Mouse (Mus musculus): Measurements from ENCODE around the gene Tbc1d16. TPM values are rescaled to one million over a fixed set of nuclear protein-coding genes. Genes with fewer than 3 reads are reported as not detected.

Tbc1d16 gene
- polyA plus RNA-seq, 1 experiment = 3.9 TPM

DNA sequence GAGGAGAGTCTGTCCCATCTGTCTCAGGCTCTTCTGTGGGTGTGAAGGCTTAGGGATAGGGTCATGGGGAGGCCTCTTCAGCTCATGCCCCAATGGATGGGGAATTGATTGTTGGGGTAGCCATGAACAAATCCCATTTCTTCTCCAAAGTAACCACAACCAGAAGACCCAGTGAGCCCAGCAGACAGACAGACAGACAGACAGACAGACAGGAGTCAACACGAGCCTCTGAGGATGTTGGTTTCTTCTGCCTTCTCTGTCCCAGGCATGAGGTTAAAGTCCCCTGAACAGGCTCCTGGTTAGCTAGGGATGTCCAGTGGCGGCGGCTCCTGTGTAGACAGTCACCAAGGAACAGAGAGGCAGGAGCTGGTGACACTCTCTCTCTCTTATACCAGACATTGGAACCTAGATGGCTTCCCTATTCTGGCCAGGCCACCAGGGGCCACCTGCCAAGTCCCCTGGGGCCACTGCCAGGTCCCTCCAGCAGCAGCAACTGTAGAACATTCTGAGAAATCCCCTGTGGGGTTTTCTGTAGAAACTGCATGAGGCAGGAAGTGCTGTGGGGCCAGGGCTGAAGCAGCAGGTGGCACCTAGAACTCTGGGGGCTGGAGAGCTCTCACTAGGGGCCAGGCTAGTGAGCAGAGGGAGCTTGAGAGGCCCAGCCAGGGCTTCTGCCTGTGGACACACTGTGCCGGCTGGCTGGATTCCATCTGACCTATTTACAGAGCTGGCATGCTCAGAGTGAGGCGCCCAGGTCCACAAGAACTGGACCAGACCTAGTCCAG, 94.7 kb downstream of the Tbc1d16 start:
- no peak for TF ChIP-seq CTCF (IDR thresholded peaks at IDR 0.05; ENCODE audit: extremely low read depth, insufficient read depth, insufficient read length, insufficient replicate concordance)
- TF ChIP-seq POLR2A (IDR thresholded peaks at IDR 0.05; ENCODE audit: low read depth, low read length) = no peak
- Histone ChIP-seq H3K27me3 (ENCODE audit: control insufficient read depth, insufficient read depth, low read length) (no peaks in the 10 kb centered on the region), H3K36me3 (ENCODE audit: control insufficient read depth, insufficient read depth, low read length) (no peaks in the 10 kb centered on the region), H3K4me1 (ENCODE audit: control insufficient read depth, insufficient read depth, insufficient read length) (peaks cover 19% of the 10 kb centered on the region), H3K4me3 (ENCODE audit: extremely low read depth, insufficient read depth, insufficient read length) (no peak overlapping the region), H3K27ac (ENCODE audit: insufficient read depth, low read length) (peak overlapping the region; percentile 43)
- 23% methylated on average over 5 of the region's 5 CpGs for WGBS
- DNase-seq (ENCODE audit: low read depth in 1 of 2, low spot score in 2 of 2) = peak; percentile 67 to 69

DNA sequence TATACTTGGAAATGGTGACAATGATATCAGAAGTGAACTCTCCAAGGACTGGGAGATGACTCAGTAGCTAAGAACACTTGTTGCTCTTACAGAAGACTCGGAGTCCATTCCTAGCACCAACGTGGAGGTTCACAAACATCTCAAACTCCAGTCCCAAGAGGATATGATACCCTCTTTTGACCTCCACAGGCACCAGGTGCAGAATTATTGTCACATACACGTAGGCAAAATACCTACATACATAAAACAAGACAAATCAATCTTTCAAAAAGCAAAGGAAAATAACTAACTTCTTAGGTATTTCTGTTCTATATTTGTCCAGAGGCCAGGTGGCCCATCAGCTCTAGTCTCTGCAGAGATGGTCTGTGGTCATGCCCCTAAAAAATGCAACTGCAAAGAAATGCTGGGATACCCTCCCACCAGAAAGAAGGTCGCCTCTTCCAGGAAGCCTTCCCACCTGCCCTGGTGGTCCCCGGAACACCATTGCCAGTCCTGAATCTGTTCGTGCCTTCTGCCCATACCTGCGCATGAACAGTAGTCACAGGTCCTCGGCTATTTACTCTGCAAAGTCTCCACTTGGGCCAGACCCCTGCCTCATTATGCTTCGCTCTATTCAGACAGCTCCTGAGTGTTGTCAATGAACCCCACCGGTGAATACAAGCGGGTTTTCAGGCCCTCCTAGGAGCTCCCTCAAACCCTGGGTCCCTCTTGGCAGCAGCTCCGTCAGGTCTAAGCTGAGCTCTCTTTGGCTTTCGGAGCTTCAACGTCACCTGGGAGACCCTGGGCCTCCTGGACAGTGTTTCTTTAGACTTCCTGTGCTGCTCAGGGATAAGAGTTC, 95.9 kb downstream of the Tbc1d16 start:
- Histone ChIP-seq H3K4me3 (ENCODE audit: extremely low read depth, insufficient read depth, insufficient read length) (no peak overlapping the region), H3K27ac (ENCODE audit: insufficient read depth, low read length) (no peak overlapping the region), H3K4me1 (ENCODE audit: control insufficient read depth, insufficient read depth, insufficient read length) (peaks cover 28% of the 10 kb centered on the region), H3K36me3 (ENCODE audit: control insufficient read depth, insufficient read depth, low read length) (no peaks in the 10 kb centered on the region), H3K27me3 (ENCODE audit: control insufficient read depth, insufficient read depth, low read length) (no peaks in the 10 kb centered on the region)
- 60% methylated on average over 14 of the region's 14 CpGs for WGBS
- TF ChIP-seq CTCF (IDR thresholded peaks at IDR 0.05; ENCODE audit: extremely low read depth, insufficient read depth, insufficient read length, insufficient replicate concordance) (no peak), POLR2A (IDR thresholded peaks at IDR 0.05; ENCODE audit: low read depth, low read length) (no peak)
- DNase-seq (ENCODE audit: low read depth in 1 of 2, low spot score in 2 of 2) = no peak

DNA sequence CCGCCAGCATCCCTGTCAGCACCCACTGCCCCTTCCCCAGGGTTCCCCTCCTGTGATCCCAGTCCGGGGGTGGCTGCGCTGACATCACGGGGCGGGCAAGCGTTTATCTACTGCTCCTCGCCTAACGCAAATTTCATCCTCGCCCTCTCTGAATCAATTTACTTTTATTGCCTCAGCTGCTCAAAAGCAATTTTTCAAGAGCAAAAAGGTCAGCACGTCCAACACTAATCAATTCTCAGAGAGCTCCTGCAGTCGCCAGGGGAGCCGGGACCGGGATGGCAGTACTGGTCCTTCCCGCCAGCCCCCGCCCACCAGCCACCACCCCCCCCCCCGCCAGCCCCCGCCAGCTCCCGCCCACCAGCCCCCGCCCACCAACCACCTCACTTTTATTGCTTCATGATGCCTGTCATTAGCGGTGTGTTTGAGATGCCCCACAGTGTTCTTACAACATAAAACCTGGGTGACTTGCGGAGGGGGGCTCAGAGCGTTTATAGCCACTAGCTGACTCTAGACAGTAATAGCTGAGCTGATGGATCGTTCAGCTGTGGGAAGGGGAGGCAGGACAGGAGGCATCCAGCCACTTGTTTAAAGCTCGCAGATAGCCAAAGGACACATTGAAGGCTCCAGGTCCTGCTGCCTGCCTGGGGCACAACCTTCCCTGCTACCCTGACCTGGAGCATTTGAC, 98.1 kb downstream of the Tbc1d16 start:
- H3K36me3 ChIP-seq (ENCODE audit: control insufficient read depth, insufficient read depth, low read length) = no peaks in the 10 kb centered on the region
- H3K27ac ChIP-seq (ENCODE audit: insufficient read depth, low read length) = no peak overlapping the region
- no peak for DNase-seq (ENCODE audit: low read depth in 1 of 2, low spot score in 2 of 2)
- 42% methylated on average over 24 of the region's 24 CpGs for WGBS
- H3K4me1 ChIP-seq (ENCODE audit: control insufficient read depth, insufficient read depth, insufficient read length) = peaks cover 37% of the 10 kb centered on the region
- H3K4me3 ChIP-seq (ENCODE audit: extremely low read depth, insufficient read depth, insufficient read length) = no peak overlapping the region
- no peaks in the 10 kb centered on the region for H3K27me3 ChIP-seq (ENCODE audit: control insufficient read depth, insufficient read depth, low read length)
- TF ChIP-seq POLR2A (IDR thresholded peaks at IDR 0.05; ENCODE audit: low read depth, low read length) = no peak
- TF ChIP-seq CTCF (IDR thresholded peaks at IDR 0.05; ENCODE audit: extremely low read depth, insufficient read depth, insufficient read length, insufficient replicate concordance) = no peak

DNA sequence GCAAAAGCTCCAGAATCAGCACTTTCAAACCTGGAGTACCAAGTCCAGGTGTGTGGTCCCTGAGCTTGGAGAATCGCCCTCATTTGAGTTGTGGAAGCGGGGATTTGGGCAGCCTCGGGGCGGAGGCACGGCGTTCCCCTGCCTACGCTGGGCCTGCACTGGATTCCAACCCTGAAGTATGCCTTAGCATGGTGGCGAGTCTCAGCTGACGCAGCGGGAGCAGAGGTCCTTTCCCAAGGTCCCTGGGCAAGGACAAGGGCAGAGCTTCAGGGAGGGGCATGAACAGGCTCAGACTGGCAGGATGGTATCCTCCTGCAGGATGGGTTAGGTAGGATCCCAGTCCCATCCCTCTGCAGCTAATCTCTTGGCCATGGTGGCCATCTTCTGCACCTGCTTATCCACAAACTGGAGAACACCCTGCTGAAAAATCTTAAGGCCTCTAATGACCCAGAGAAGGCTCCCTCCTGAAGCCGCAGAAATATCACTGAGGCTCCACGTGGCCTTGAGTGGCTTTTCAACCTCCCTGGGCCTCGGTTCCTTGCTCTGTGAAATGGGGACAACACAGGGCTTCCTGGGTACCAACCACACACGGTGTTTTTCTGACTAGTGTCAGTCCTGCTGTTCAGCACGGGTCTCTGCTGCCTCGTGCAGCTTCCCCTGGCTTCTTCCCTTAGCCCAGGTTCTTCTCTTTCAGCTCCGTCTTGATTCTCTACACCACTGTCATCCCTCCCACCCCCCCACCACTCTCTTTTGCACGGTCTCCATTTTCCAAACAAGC, 98.8 kb downstream of the Tbc1d16 start:
- no peak overlapping the region for H3K27ac ChIP-seq (ENCODE audit: insufficient read depth, low read length)
- WGBS = 74% methylated on average over 18 of the region's 18 CpGs
- H3K4me1 ChIP-seq (ENCODE audit: control insufficient read depth, insufficient read depth, insufficient read length) = peaks cover 33% of the 10 kb centered on the region
- no peaks in the 10 kb centered on the region for H3K36me3 ChIP-seq (ENCODE audit: control insufficient read depth, insufficient read depth, low read length)
- no peak for TF ChIP-seq POLR2A (IDR thresholded peaks at IDR 0.05; ENCODE audit: low read depth, low read length)
- TF ChIP-seq CTCF (IDR thresholded peaks at IDR 0.05; ENCODE audit: extremely low read depth, insufficient read depth, insufficient read length, insufficient replicate concordance) = no peak
- H3K4me3 ChIP-seq (ENCODE audit: extremely low read depth, insufficient read depth, insufficient read length) = no peak overlapping the region
- DNase-seq (ENCODE audit: low read depth in 1 of 2, low spot score in 2 of 2) = no peak
- no peaks in the 10 kb centered on the region for H3K27me3 ChIP-seq (ENCODE audit: control insufficient read depth, insufficient read depth, low read length)

DNA sequence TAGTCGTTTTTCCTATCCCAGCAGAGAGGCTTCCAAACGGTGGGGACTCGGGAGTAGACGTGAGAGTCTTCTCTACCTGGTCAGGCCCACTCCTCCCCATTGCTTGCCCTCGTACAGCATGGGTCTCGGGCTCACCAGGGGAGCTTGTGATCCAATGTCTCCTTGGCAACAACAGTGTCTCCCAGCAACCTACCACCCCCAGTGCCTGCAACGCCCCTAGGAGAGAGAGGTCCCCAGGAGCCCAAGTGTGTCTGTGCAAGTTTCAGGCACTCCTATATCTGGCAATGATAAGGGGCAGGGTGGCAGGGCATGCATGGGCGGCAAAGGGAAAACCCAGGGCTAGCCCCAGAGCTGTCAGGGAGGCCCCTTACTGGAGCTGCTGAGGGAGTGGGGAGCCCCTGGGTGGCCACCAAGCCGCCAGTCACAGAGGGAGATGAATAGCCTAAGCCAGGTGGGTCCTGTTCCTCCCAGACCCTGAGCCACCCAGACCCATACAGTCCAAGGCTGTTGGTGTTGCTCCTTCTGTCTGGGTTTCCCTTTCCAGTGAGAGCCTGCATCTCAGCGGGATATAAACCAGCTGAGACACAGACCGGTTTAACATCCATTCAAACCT, 99.5 kb downstream of the Tbc1d16 start:
- no peak for DNase-seq (ENCODE audit: low read depth in 1 of 2, low spot score in 2 of 2)
- Histone ChIP-seq H3K4me3 (ENCODE audit: extremely low read depth, insufficient read depth, insufficient read length) (no peak overlapping the region), H3K27me3 (ENCODE audit: control insufficient read depth, insufficient read depth, low read length) (no peaks in the 10 kb centered on the region), H3K36me3 (ENCODE audit: control insufficient read depth, insufficient read depth, low read length) (no peaks in the 10 kb centered on the region), H3K4me1 (ENCODE audit: control insufficient read depth, insufficient read depth, insufficient read length) (peaks cover 26% of the 10 kb centered on the region), H3K27ac (ENCODE audit: insufficient read depth, low read length) (no peak overlapping the region)
- 58% methylated on average over 11 of the region's 11 CpGs for WGBS
- no peak for TF ChIP-seq CTCF (IDR thresholded peaks at IDR 0.05; ENCODE audit: extremely low read depth, insufficient read depth, insufficient read length, insufficient replicate concordance)
- TF ChIP-seq POLR2A (IDR thresholded peaks at IDR 0.05; ENCODE audit: low read depth, low read length) = no peak

Data from spleen, adult 2 months (tissue).